Mouse (Mus musculus) forebrain, embryonic 11.5 days (tissue): ENCODE data around the gene Leng1. TPM values are rescaled to one million over a fixed set of nuclear protein-coding genes. Genes with fewer than 3 reads are reported as not detected.

Source experiments
- ATAC-seq: fragments of 200-750 bp; cut with Nextera tagmentation; replicated peaks from 2 replicates; pipeline ENCODE4 v1.8.0; 2017; ENCODE audit warnings: moderate TSS enrichment; ENCODE audit not compliant: low FRiP score
- DNase-seq: peaks from one replicate; pipeline ENCODE4 v3.0.0-alpha.2; 2017; ENCODE audit warnings: low spot score
- H3K27ac ChIP-seq: fragments of 300-500 bp; sonication (generic); 2 replicates; pipeline ENCODE4 v1.5.1; 2014; ENCODE audit warnings: low read depth, low read length
- H3K27me3 ChIP-seq: fragments of 300-500 bp; sonication (generic); 2 replicates; pipeline ENCODE4 v1.6.1; 2014; ENCODE audit warnings: mild to moderate bottlenecking, low read length, mixed read lengths; ENCODE audit not compliant: control insufficient read depth, insufficient read depth
- H3K36me3 ChIP-seq: fragments of 300-500 bp; sonication (generic); 2 replicates; pipeline ENCODE4 v1.6.1; 2014; ENCODE audit warnings: mild to moderate bottlenecking, low read length, moderate library complexity, mixed read lengths; ENCODE audit not compliant: control insufficient read depth, insufficient read depth
- H3K4me1 ChIP-seq: fragments of 300-500 bp; sonication (generic); replicated peaks from 2 replicates; pipeline ENCODE4 v1.6.1; 2014; ENCODE audit warnings: low read length, mixed read lengths; ENCODE audit not compliant: control insufficient read depth, insufficient read depth
- H3K4me2 ChIP-seq: fragments of 300-500 bp; sonication (generic); 2 replicates; pipeline ENCODE4 v1.6.1; 2014; ENCODE audit warnings: low read depth, mild to moderate bottlenecking, low read length, moderate library complexity, mixed read lengths; ENCODE audit not compliant: severe bottlenecking
- H3K4me3 ChIP-seq: fragments of 300-500 bp; sonication (generic); 2 replicates; pipeline ENCODE4 v1.5.1; 2014; ENCODE audit warnings: low read depth, low read length
- H3K9ac ChIP-seq: fragments of 300-500 bp; sonication (generic); 2 replicates; pipeline ENCODE4 v1.6.1; 2014; ENCODE audit warnings: low read length
- H3K9me3 ChIP-seq: fragments of 300-500 bp; sonication (generic); 2 replicates; pipeline ENCODE4 v1.6.1; 2016; ENCODE audit warnings: low read length, mixed read lengths; ENCODE audit not compliant: control insufficient read depth
- WGBS: fragments of 180-500 bp; shearing (Covaris S2); extraction: QIAGEN DNeasy Blood & Tissue Kit; methylation state at CpG from one replicate; pipeline ENCODE4 v1.1.7; 2014; 5-methylcytosine and 5-hydroxymethylcytosine counted together
- polyA plus RNA-seq: library from polyadenylated mRNA; unstranded; fragments of >200 nt; fragmentation: Nextera tagmentation; extraction: Ambion mirVana; gene quantifications from 2 replicates; pipeline ENCODE4 v1.2.1, GENCODE M21; 2014

The Leng1 gene
- polyA plus RNA-seq, 1 experiment from 2014 or later = 15.0 TPM

- Histone ChIP-seq H3K4me2 (no peak overlapping the region), H3K27me3 (no peaks in the 10 kb centered on the region), H3K4me3 (no peak overlapping the region), H3K9me3 (no peaks in the 10 kb centered on the region), H3K9ac (no peak overlapping the region), H3K36me3 (peaks cover 59% of the 10 kb centered on the region), H3K4me1 (no peaks in the 10 kb centered on the region), H3K27ac (no peak overlapping the region)
- ATAC-seq = no peak
- 92% methylated on average over 4 of the region's 4 CpGs for whole genome bisulfite sequencing
- no peak for DNase-seq
Measured at GRCm38 (mm10) chr7:3656966-3657365, 8.7 kb downstream of the Leng1 start.

GRCm38 (mm10) chr7:3646641-3647040, 19.0 kb downstream of the Leng1 start:
- ATAC-seq = no peak
- 69% methylated on average over 4 of the region's 4 CpGs for WGBS
- H3K36me3 ChIP-seq = peaks cover 11% of the 10 kb centered on the region; the same call in 1 of the 2 replicates
- H3K27ac ChIP-seq = no peak overlapping the region
- H3K9ac ChIP-seq = peak overlapping the region; percentile 98
- H3K4me1 ChIP-seq = peaks cover 17% of the 10 kb centered on the region
- no peaks in the 10 kb centered on the region for H3K27me3 ChIP-seq
- peak overlapping the region; percentile 71 for H3K4me2 ChIP-seq
- no peaks in the 10 kb centered on the region for H3K9me3 ChIP-seq
- H3K4me3 ChIP-seq = peak overlapping the region; percentile 99
- no peak for DNase-seq

DNA sequence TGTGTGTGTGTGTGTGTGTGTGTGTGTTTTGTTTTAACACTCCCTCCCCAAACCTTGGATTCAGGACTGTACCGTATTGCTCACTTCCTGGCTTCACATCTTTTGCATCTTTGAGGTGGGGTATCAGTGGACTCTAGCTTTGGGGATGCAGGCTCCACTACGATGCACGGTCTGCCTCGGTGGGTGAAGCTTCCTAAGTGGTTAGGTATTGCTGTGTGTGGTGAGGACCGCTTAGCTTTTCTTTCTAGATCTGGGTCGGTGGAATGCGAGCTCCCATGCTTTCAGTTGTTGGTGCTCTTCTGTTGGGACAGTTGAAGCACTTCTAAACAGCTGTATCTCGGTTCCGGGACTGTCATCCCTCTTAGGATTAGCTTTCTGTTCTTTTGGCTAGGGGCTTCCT, 19.5 kb downstream of the Leng1 start:
- ATAC-seq = no peak
- WGBS = 33% methylated on average over 9 of the region's 9 CpGs
- H3K9me3 ChIP-seq = no peaks in the 10 kb centered on the region
- peaks cover 8% of the 10 kb centered on the region; the same call in 1 of the 2 replicates for H3K36me3 ChIP-seq
- no peak overlapping the region for H3K27ac ChIP-seq
- no peaks in the 10 kb centered on the region for H3K27me3 ChIP-seq
- peaks cover 17% of the 10 kb centered on the region for H3K4me1 ChIP-seq
- peak overlapping the region; percentile 99 for H3K4me3 ChIP-seq
- no peak for DNase-seq
- peak overlapping the region; percentile 71 for H3K4me2 ChIP-seq
- peak overlapping the region; percentile 98 for H3K9ac ChIP-seq

DNA sequence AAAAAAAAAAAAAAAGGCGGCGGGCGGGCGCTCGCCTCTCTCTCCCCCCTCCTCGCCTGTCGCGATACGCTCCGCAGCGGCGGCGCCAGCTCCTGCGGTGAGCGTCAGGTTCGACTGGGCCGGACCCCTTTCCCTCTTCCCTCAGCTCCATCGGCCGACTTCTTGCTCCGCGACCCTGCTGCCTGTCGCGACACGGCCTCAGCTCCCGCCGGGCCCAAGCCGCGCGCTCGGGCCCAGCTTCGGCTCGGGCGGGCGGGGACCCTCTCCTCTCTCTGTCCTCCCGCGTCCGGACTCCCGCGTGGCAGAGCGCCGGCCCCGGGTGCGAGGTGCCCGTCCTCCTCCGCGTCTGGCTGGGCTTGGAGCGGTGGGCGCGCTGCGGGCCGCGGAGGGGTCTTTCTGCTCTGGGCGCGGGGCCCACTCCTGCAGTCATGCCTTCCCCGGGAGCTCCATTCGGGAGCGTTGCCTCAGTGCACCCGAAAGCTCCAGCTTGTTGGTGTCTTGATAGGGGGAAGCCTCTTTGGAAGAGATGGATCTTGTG, 20.1 kb downstream of the Leng1 start:
- Histone ChIP-seq H3K4me2 (peak overlapping the region; percentile 71), H3K9me3 (no peaks in the 10 kb centered on the region), H3K27ac (peak overlapping the region; percentile 97), H3K9ac (peak overlapping the region; percentile 98), H3K4me3 (peak overlapping the region; percentile 99), H3K27me3 (no peaks in the 10 kb centered on the region), H3K36me3 (peaks cover 2% of the 10 kb centered on the region; the same call in 1 of the 2 replicates), H3K4me1 (peaks cover 17% of the 10 kb centered on the region)
- WGBS = under 1% methylated on average over 49 of the region's 58 CpGs
- ATAC-seq (peak; percentile 4), DNase-seq (no peak)

- H3K36me3 ChIP-seq = peaks cover 2% of the 10 kb centered on the region; the same call in 1 of the 2 replicates
Measured at GRCm38 (mm10) chr7:3644672-3645487, 20.8 kb downstream of the Leng1 start, which contains the start of gene Cnot3. Gene Cnot3, plus strand, starts transcription at chr7:3645268.

DNA sequence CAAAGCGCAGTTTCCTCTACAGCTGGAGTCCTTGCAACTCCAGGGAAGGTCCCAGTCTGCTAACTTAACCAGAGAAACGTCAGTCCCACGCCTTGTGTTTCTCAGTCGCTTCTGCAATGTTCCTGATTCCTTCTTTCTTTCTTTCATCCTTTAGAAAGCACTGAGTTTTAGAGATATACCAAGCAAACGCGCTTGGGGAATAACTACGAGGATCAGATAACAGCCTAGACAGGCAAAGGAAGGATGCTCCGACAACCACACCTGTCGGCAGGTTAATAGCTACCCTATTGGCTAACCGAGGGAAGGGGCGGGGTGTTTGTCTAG, 21.3 kb downstream of the Leng1 start:
- WGBS = under 1% methylated on average over 11 of the region's 11 CpGs
- Histone ChIP-seq H3K9ac (peak overlapping the region; percentile 0; the same call in 1 of the 2 replicates), H3K27ac (no peak overlapping the region), H3K4me1 (peaks cover 17% of the 10 kb centered on the region), H3K36me3 (peaks cover 2% of the 10 kb centered on the region; the same call in 1 of the 2 replicates), H3K27me3 (no peaks in the 10 kb centered on the region), H3K4me2 (peak overlapping the region; percentile 65), H3K4me3 (peak overlapping the region; percentile 99), H3K9me3 (no peaks in the 10 kb centered on the region)
- ATAC-seq (no peak), DNase-seq (no peak)

More at GRCm38 (mm10) chr7:3644672-3645487, 20.8 kb downstream of the Leng1 start, which contains the start of gene Cnot3:
- peak within 1 kb of the TSS; percentile 71 for H3K4me2 ChIP-seq
- H3K4me3 ChIP-seq = peak within 1 kb of the TSS; percentile 99
- ATAC-seq (peak; percentile 99), DNase-seq (peak; percentile 97)
- H3K27me3 ChIP-seq = no peaks in the 10 kb centered on the region
- peak within 1 kb of the TSS; percentile 98 for H3K9ac ChIP-seq
- peak within 1 kb of the TSS; percentile 97 for H3K27ac ChIP-seq
- WGBS = under 1% methylated on average over 38 of the region's 58 CpGs
- H3K9me3 ChIP-seq = no peaks in the 10 kb centered on the region
- H3K4me1 ChIP-seq = peaks cover 17% of the 10 kb centered on the region

GRCm38 (mm10) chr7:3643843-3644242, 21.8 kb downstream of the Leng1 start:
- H3K9ac ChIP-seq = no peak overlapping the region; the same call in 1 of the 2 replicates
- peak overlapping the region; percentile 65 for H3K4me2 ChIP-seq
- H3K4me3 ChIP-seq = peak overlapping the region; percentile 99; the same call in 1 of the 2 replicates
- H3K4me1 ChIP-seq = peaks cover 17% of the 10 kb centered on the region
- ATAC-seq = no peak
- no peaks in the 10 kb centered on the region for H3K27me3 ChIP-seq
- H3K36me3 ChIP-seq = peaks cover 2% of the 10 kb centered on the region; the same call in 1 of the 2 replicates
- 28% methylated on average over 9 of the region's 9 CpGs for WGBS
- H3K27ac ChIP-seq = no peak overlapping the region
- H3K9me3 ChIP-seq = no peaks in the 10 kb centered on the region
- no peak for DNase-seq

- H3K4me3 ChIP-seq = no peak overlapping the region
- DNase-seq (no peak), ATAC-seq (no peak)
- no peaks in the 10 kb centered on the region for H3K27me3 ChIP-seq
- H3K36me3 ChIP-seq = peaks cover 2% of the 10 kb centered on the region; the same call in 1 of the 2 replicates
- H3K4me2 ChIP-seq = no peak overlapping the region
- H3K4me1 ChIP-seq = peaks cover 17% of the 10 kb centered on the region
- no peaks in the 10 kb centered on the region for H3K9me3 ChIP-seq
- no peak overlapping the region for H3K27ac ChIP-seq
- H3K9ac ChIP-seq = no peak overlapping the region
- 75% methylated on average over 5 of the region's 5 CpGs for WGBS
Measured at GRCm38 (mm10) chr7:3643412-3643811, 22.2 kb downstream of the Leng1 start.
